Mouse (Mus musculus): ENCODE data around the gene N4bp1. TPM values are rescaled to one million over a fixed set of nuclear protein-coding genes. Genes with fewer than 3 reads are reported as not detected.

The N4bp1 gene
- 10 to 100 TPM; 38.7 to 43.9 (median 41.0) TPM for total RNA-seq (2022)

DNA sequence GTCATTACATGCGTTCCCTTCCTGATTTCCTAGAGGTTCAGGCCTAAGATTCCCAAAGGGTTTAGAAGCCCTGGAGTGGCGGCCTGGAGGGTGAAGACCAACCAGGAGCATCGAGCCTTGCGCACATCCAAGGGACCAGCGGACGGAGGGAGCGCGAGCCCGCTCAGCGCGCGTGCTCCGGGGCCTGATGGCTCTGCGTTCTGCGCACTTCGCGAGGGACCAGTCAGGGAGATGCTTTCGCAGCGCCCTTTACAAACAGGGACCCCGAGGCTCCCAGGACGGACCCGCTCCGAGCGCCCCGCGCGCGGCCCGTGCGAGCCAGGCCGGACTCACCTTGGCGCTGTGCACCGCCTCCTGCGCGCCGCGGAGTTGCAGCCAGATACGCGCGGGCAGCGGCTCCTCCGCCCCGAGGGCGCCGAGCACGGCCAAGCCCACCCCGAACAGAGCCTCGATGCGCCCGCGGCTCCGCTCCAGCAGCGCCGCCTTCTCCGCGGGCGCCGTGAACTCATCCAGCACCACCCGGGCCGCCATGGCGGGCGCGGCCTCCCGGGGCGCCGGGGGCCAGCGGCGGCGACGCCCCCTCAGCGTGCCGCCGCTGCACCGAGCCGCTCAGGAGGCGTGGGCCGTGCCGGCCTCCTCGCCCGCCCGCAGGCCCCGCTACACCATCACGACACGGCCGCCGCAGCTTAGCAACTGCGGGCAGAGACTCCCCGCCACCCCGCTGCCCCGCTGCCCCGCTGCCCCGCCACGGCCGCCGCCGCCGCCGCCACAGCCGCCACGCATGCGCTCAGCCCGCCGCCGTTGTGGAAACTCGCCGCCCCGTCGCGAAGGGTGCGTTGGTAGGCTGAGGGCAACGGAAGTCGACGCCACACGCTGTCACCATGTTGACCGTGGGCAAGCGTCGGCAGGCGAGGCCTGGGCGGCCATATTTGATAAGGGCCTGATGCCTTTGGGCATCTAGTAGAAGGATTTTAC lies at the start of gene N4bp1:
TSS of gene N4bp1 (minus strand) at position 770 of the 975 bp plus-strand sequence.
- peak; percentile 80 to 91 for DNase-seq (ENCODE audit: low spot score in 2 of 2)

- no peak for DNase-seq (ENCODE audit: low spot score in 2 of 2)
These were observed 49.8 kb upstream of the N4bp1 start for GRCm38 (mm10) chr8:86934841-86935240.

DNA sequence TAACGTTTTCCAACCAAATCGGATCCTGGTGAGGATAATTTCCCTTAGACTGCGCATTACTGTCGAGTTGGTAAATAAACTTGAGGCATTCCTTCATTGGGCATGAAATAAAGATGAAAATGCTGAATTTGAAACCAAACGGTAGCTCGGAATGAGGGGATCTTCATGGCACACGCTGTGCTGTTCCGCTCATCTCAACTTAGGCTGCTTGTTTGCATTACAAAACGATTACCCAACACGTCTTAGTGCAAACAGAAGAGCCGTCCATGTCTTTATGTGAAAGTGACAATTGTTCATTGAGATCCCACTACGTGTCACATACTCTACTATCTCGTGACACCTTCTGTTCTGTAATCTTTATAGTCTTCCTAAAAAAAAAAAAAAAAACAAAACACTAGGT lies 49.3 kb upstream of the N4bp1 start:
- no peak for DNase-seq (ENCODE audit: low spot score in 2 of 2)

GRCm38 (mm10) chr8:86933898-86934297 lies 48.8 kb upstream of the N4bp1 start:
- peak in 1 of 2 experiments; percentile 51 for DNase-seq (ENCODE audit: low spot score in 2 of 2)

- DNase-seq (ENCODE audit: low spot score in 2 of 2), result no peak
These were observed 41.2 kb upstream of the N4bp1 start for GRCm38 (mm10) chr8:86926237-86926636.

DNA sequence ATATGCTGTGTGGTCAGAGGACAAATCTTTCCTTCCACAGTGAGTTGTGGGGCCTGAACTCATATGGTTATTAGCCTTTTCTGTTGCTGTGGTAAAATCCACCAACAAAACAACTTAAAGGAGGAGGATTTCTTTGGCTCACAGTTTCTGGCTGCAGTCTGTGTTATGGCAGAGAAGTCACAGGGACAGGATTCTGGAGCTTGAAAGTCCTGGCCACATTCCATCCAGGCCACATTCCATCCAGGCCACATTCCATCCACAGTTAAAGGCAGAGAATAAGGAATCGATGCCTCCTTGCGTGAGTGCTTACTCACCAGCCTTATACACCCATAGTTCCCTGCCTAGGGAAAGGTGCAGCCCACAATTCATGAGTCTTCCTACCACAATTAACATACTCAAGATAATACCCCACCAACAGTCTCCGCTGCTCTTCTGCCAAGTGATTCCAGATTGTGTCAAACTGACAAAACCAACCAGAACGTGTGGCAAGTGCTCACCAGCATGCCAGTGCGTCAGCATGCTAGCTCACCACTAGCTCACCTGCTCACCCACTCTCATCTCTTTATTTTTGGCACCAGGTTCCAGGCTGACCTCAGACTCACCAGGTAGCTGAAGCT lies 38.3 kb upstream of the N4bp1 start:
- DNase-seq (ENCODE audit: low spot score in 2 of 2), result no peak

DNA sequence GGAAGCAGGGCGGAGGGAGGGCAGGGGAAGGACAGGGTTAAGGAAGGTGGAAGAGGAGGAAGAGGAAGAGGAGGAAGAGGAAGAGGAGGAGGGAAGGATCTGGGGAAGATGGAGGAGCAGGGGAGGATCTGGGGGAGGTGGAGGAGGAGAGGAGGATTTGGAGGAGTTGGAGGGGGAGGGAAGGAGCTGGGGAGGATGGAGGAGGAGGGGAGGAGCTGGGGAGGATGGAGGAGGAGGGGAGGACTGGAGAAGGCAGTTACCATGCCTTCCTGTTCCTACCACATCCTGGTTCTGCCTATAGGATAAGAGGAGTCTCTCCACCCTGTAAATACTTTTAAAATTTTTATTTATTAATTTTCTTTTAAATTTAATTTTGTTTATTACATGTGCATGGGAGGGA lies 37.6 kb upstream of the N4bp1 start:
- no peak for DNase-seq (ENCODE audit: low spot score in 2 of 2)

- no peak for DNase-seq (ENCODE audit: low spot score in 2 of 2)
These were observed 37.1 kb upstream of the N4bp1 start for GRCm38 (mm10) chr8:86922141-86922540.

GRCm38 (mm10) chr8:86920996-86921395 lies 35.9 kb upstream of the N4bp1 start:
- no peak for DNase-seq (ENCODE audit: low spot score in 2 of 2)

DNA sequence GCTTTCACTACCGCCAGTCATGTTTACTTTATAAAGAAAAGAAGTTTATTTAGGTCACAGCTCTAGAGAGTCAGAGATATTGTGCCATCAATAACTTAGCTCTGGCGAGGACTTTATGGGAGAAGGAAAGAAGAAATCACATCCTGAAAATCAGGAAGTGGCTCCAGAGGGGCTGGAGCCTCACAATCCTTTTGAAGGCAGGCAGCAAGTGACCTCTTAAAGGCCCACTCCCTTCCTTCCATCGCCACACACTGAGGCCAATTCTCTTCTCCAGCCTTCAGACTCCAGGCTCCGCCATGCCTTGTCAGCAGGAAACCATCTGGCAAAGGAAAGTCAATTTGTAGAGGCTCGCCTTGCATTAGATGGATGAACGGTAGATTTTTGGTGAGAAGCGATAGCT lies 35.4 kb upstream of the N4bp1 start:
- DNase-seq (ENCODE audit: low spot score in 2 of 2), result no peak

DNA sequence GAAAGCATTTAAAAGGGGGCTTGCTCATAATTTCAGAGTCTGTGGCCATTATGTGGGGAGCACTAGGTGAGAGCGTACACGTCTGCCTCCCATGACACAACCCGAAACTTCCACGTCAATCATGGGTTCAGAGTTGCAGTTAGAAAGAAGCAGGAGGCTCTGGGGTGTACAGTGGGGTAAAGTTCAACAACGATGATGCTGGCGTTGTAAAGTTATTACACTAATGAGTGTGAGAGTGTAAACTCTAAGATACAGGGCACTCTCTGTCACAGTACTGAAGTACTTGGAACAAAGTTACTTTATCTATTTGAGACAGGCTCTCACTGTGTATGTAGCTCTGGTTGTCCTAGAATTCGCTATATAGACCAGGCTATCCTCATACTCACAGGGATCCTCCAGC lies 35.0 kb upstream of the N4bp1 start:
- DNase-seq (ENCODE audit: low spot score in 2 of 2), result no peak

DNA sequence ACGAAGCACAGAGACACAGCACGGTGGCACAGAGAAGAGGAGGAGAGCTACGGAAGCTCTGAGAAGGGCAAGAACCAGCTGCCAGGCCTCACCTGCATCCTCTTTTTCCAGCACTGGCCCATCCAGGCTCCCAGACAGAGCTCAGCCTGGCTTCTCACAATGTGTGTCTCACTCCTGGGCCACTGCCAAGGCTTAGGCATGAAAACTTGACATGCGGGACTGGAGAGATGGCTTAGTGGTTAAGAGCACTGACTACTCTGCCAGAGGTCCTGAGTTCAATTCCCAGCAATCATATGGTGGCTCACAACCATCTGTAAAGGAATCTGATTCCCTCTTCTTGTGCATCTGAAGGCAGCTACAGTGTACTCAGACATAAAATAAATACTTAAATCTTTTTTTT lies 34.2 kb upstream of the N4bp1 start:
- no peak for DNase-seq (ENCODE audit: low spot score in 2 of 2)

DNA sequence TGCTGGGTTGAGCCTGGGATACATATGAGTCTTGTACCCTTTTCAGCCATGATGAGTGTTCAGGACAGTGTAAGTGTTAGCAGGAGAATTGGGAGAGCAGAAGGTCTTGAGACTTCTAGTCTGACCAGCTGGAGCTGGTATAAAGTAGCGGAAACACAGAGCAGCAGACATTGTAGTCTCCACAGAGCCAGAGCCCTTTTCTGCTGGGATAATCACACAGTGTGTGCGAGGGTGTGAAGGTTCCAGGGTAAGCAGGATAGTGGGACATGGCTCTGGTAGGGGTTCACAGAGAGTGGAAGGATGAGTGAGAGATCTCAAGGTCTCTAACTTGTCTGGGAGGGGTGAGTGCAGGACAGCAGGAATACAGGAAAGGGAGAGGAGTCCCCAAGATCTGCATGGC lies 33.0 kb upstream of the N4bp1 start:
- no peak for DNase-seq (ENCODE audit: low spot score in 2 of 2)

DNA sequence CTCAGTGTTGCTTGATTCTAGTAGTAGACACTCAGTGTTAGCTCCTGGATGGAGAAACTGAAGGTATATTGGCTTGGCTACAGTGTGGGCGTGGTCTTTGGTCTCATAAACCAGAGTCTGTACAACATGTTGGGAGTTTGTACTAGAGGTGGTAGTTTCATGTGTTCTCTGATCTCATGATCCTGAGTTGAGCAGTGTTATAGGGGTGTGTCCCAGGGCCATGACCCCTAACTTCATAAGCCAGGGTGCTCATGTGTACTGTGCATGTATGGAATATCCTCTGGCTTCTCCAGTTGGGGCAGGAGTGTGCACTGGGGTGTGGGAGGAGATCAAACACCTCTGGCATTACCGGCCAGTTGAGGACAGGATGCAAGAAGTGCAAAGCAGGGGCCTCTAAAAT lies 32.6 kb upstream of the N4bp1 start:
- no peak for DNase-seq (ENCODE audit: low spot score in 2 of 2)

DNA sequence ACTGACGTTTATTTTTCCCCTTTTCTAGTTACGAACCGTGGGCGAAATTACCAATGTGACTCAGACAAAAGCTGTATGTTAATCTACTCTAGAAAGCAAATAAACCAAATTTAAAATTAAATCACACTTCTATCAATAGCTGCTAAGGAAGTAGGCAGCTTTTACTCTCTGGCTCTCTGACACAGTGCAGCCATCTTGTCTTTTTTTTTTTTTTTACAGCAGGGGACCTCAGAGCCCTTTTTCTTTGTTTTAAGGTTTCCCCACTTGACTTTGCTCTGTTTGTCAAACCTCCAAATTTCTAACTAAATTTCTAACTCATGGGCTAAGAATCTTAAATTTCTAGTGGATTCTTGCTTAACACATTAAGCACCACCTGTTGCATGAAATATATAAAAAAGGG lies 31.3 kb upstream of the N4bp1 start:
- DNase-seq (ENCODE audit: low spot score in 2 of 2), result no peak

GRCm38 (mm10) chr8:86911136-86911535 lies 26.1 kb upstream of the N4bp1 start:
- DNase-seq (ENCODE audit: low spot score in 2 of 2), result no peak

DNA sequence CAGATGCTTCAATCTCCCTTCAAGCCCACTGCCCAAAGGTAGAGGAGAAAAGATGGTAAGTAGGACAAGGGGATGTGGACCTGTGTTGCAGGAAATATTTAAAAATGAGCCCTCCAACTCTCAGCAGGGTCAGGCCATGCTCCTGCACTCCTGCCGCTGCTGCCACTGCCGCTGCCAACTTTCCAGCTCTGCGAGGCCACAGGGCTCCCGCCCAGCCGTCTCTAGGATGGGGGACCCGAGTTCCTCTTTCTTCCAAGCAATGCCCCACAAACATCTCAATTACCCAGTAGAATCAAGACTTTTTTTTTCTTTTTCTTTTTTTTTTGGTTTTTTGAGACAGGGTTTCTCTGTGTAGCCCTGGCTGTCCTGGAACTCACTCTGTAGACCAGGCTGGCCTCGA lies 25.2 kb upstream of the N4bp1 start:
- no peak for DNase-seq (ENCODE audit: low spot score in 2 of 2)

DNA sequence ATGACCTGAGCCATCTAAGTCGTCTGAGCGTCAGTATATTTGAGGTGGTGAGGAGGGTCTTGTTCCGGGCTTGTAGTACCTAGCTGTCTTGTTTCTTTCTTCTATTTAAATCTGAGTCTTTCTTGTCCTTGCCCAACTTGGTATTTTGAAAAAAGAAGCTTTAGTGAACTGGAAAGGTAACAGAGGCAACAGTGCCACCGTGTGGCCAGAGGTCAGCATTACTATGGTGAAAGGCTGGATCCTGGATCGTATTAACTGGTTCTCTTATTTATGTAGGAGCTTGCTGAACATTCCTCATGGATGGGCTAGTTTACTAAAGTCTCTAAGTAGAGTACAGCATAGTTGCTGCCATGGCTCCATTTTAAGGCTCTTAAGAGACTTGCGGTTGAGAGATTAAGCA lies 23.5 kb upstream of the N4bp1 start:
- peak; percentile 27 to 80 for DNase-seq (ENCODE audit: low spot score in 2 of 2)

DNA sequence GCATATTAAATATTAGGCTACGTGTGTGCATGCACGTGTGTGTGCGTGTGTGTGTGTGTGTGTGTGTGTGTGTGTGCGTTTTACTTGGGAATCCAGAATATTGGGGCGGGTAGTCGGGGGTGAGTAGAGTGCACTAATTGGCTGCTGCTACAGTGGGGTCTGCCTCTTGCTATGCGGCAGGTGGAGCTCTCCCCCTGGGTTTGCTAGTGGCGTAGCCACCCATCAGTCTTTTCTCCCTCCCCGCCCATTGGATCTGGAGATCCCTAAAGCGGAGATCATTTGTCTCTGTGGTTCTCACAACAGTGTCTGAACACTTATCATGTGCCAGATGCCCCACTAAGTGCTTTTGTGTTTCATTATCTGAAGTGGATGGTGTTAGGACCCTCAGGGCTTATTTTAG lies 19.9 kb upstream of the N4bp1 start:
- DNase-seq (ENCODE audit: low spot score in 2 of 2), result no peak

DNA sequence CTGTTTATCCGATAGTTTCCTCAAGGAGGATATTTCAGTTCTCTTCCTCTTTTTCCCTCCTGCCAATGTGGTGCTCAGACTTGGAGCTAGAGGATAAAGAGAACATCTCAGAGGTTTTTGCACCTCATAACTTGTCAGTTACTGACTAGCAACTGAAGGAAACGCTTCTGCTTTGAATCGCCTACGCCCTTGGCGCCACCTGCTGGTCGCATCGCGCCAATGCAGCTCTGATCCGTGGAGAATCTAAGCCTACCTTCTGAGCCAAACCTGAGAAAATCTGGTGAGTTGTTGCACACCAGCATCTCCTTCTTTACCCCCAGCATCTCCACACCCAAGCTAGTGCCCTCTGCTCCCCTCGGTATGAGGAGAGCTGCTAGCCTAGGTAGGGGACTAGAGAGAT lies 18.0 kb upstream of the N4bp1 start:
- DNase-seq (ENCODE audit: low spot score in 2 of 2), result peak; percentile 40 to 92

DNA sequence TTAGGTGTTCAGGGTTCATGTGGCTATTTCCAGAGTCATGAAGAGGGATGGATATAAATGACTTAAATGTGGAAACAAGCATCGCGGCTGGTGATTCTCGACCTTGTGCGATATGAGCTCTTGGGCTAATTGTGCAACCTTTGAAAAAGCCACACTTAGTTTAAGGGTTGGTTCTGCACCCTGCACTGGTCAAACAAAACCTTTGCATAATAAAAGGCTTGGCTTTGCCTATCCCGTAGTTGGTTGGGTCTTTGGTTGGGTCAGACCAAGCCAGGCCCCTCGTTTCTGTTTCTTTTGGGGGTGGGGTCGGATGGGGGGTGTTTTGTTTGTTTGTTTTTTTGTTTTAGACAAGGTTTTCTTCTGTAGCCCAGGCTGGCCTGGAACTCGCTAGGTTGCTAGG lies 17.6 kb upstream of the N4bp1 start:
- DNase-seq (ENCODE audit: low spot score in 2 of 2), result no peak

- DNase-seq (ENCODE audit: low spot score in 2 of 2), result no peak
These were observed 16.9 kb upstream of the N4bp1 start for GRCm38 (mm10) chr8:86901972-86902371.

Data from left cerebral cortex, adult 8-10 months (tissue).